Mouse (Mus musculus) stomach, embryonic 14.5 days (tissue): ENCODE measurements around the gene Med23. TPM values are rescaled to one million over a fixed set of nuclear protein-coding genes. Genes with fewer than 3 reads are reported as not detected.
A peak's percentile ranks its signal among the peaks of the same experiment; 100 is the strongest.

Experiments
- ATAC-seq: fragments of 200-750 bp; cut with Nextera tagmentation; 2 replicates; pipeline ENCODE4 v1.8.0; 2017; ENCODE audit warnings: low read depth, moderate TSS enrichment; ENCODE audit not compliant: insufficient number of reproducible peaks, insufficient read depth, low FRiP score
- H3K27ac ChIP-seq: fragments of 300-500 bp; sonication (generic); 2 replicates; pipeline ENCODE4 v1.5.1; 2014; ENCODE audit warnings: mild to moderate bottlenecking, low read length, moderate library complexity, mixed read lengths
- H3K27me3 ChIP-seq: fragments of 300-500 bp; sonication (generic); 2 replicates; pipeline ENCODE4 v1.6.1; 2014; ENCODE audit warnings: low read length, control low read depth, mixed read lengths; ENCODE audit not compliant: control insufficient read depth, insufficient read depth
- H3K36me3 ChIP-seq: fragments of 300-500 bp; sonication (generic); 2 replicates; pipeline ENCODE4 v1.6.1; 2014; ENCODE audit warnings: mild to moderate bottlenecking, control low read depth, low read length, moderate library complexity, mixed read lengths; ENCODE audit not compliant: control insufficient read depth, insufficient read depth
- H3K4me1 ChIP-seq: fragments of 300-500 bp; sonication (generic); 2 replicates; pipeline ENCODE4 v1.6.1; 2014; ENCODE audit warnings: low read length, control low read depth, mixed read lengths; ENCODE audit not compliant: control insufficient read depth, insufficient read depth
- H3K4me2 ChIP-seq: fragments of 300-500 bp; sonication (generic); replicated peaks from 2 replicates; pipeline ENCODE4 v1.6.1; 2014; ENCODE audit warnings: low read depth, low read length, control low read depth
- H3K4me3 ChIP-seq: fragments of 300-500 bp; sonication (generic); 2 replicates; pipeline ENCODE4 v1.5.1; 2014; ENCODE audit warnings: low read depth, low read length, control low read depth
- H3K9ac ChIP-seq: fragments of 300-500 bp; sonication (generic); replicated peaks from 2 replicates; pipeline ENCODE4 v1.6.1; 2014; ENCODE audit warnings: low read depth, mild to moderate bottlenecking, control low read depth, low read length, moderate library complexity, mixed read lengths
- H3K9me3 ChIP-seq: fragments of 300-500 bp; sonication (generic); 2 replicates; pipeline ENCODE4 v1.6.1; 2016; ENCODE audit warnings: low read depth, low read length, control low read depth; ENCODE audit not compliant: control insufficient read depth
- whole genome bisulfite sequencing: fragments of 180-500 bp; shearing (Covaris S2); extraction: QIAGEN DNeasy Blood & Tissue Kit; methylation state at CpG from one replicate; pipeline ENCODE4 v1.1.7; 2014; 5-methylcytosine and 5-hydroxymethylcytosine counted together
- polyA plus RNA-seq: library from polyadenylated mRNA; unstranded; fragments of >200 nt; fragmentation: Nextera tagmentation; extraction: Ambion mirVana; gene quantifications from 2 replicates; pipeline ENCODE4 v1.2.1, GENCODE M21; 2014

The Med23 gene
- polyA plus RNA-seq, result 29.1 and 30.9 TPM in 2 replicates

DNA sequence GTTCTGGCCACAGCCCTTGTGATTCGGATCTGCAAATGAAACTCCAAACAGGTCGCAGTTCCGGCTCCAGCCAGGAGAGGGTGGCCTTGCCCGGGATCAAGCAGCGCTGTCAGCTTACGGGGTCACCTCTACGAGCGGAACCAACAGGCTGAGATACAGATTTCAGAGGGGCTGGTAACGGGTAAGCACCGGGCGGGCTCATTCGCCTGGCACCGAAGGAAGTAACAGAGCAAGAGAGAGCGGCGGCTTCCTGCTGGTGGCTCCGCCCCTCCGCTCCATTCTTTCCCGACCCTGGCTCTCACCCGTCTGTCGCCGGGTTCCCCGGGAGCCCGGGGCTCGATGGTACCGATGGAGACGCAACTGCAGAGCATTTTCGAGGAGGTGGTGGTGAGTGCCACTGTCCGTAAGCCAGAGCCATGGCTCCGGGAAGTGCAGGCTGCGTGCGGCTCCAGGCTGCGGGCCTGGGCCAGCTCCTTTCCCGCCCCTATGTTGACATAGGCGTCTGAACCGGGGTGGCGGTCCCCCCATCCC is at the start of gene Med23:
Gene Med23, plus strand, starts transcription at position 227 of the 531 bp plus-strand sequence.
- Histone ChIP-seq H3K27me3 (no peaks in the 10 kb centered on the region), H3K36me3 (peaks cover 27% of the 10 kb centered on the region), H3K4me2 (peak within 1 kb of the TSS; percentile 55), H3K9ac (peak within 1 kb of the TSS; percentile 76), H3K4me3 (peak within 1 kb of the TSS; percentile 91), H3K27ac (no peak within 1 kb of the TSS; the same call in 1 of the 2 replicates), H3K4me1 (no peaks in the 10 kb centered on the region), H3K9me3 (no peaks in the 10 kb centered on the region)
- WGBS, result 0% methylated on average over 36 of the region's 36 CpGs
- ATAC-seq, result peak; percentile 99

- ATAC-seq, result no peak
- WGBS, result 60% methylated on average over 4 of the region's 4 CpGs
- H3K27me3 ChIP-seq, result no peaks in the 10 kb centered on the region
These were observed 47.7 kb upstream of the Med23 start for GRCm38 (mm10) chr10:24821990-24822676.

DNA sequence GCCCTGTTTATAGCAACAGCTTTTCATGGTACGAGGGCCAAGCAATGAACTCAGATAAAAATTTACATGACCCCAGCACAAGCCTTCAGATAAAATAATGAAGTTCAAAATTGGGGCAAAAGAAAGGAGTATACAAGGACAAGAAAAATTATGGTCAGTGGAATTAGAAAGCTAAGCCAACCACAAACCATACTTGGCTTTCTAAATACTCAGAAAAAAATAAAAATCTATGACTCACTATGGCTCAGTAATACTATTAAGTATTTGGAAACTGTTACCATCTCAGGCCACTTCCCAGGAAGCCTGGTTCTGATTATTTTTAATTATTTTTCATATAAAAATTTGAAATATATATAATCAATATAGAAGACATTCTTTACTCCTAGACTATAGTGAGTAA is 46.9 kb upstream of the Med23 start:
- WGBS, result 35% methylated on average over 1 of the region's 1 CpGs
- Histone ChIP-seq H3K36me3 (no peaks in the 10 kb centered on the region), H3K27me3 (no peaks in the 10 kb centered on the region), H3K4me1 (peaks cover 5% of the 10 kb centered on the region; the same call in 1 of the 2 replicates), H3K4me3 (no peak overlapping the region), H3K4me2 (no peak overlapping the region), H3K9me3 (no peaks in the 10 kb centered on the region), H3K27ac (no peak overlapping the region), H3K9ac (no peak overlapping the region)
- no peak for ATAC-seq

More at GRCm38 (mm10) chr10:24821990-24822676, 47.7 kb upstream of the Med23 start:
- Histone ChIP-seq H3K9me3 (no peaks in the 10 kb centered on the region), H3K4me1 (peaks cover 5% of the 10 kb centered on the region; the same call in 1 of the 2 replicates), H3K4me3 (no peak overlapping the region), H3K9ac (no peak overlapping the region), H3K36me3 (no peaks in the 10 kb centered on the region), H3K4me2 (no peak overlapping the region), H3K27ac (no peak overlapping the region)

GRCm38 (mm10) chr10:24823265-24823664 is 46.5 kb upstream of the Med23 start:
- H3K27ac ChIP-seq, result peak overlapping the region; percentile 74
- H3K4me3 ChIP-seq, result no peak overlapping the region
- no peak overlapping the region for H3K9ac ChIP-seq
- H3K9me3 ChIP-seq, result no peaks in the 10 kb centered on the region
- H3K36me3 ChIP-seq, result no peaks in the 10 kb centered on the region
- 33% methylated on average over 1 of the region's 1 CpGs for WGBS
- peaks cover 5% of the 10 kb centered on the region; the same call in 1 of the 2 replicates for H3K4me1 ChIP-seq
- H3K4me2 ChIP-seq, result no peak overlapping the region
- ATAC-seq, result no peak
- H3K27me3 ChIP-seq, result no peaks in the 10 kb centered on the region

DNA sequence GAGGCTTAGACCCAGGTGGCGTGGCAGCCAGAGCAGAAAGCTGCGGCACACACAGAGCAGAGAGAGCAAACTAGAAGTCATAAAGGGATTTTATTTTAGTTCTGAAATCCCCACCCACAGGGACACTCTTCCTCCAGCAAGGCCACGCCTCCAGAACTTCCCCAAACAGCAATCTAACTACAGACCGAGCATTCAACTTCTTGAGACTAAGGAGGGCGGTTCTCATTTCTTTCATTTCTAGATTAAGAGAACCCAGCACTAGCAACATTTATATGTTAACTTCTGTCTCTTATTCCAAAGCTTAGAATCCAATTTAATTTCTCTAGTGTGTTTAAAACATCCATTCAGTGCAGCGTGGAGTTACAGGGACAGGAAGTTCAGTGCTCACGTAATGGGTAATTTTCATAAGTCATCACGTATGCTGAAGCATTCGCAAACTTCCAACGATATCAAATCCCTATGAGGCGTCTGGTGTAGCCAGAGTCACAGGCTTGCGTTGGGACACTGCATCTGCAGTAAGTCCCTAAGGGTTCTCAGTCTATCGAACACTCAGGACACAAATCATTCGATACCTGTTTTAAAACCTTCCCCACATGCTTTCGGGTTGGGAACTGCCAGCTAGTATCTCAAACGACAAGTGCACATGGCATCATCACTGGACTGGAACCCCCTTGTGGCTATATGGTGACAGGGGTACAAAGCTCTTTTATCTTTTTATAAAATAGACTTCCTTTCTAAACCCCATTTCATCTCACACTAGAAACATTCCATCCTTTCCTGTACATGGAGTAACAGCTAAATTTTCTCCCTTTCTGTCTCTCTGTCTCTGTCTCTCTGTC is 45.9 kb upstream of the Med23 start:
- H3K4me2 ChIP-seq, result no peak overlapping the region
- peak overlapping the region; percentile 74 for H3K27ac ChIP-seq
- no peak overlapping the region for H3K4me3 ChIP-seq
- 63% methylated on average over 16 of the region's 16 CpGs for WGBS
- H3K9me3 ChIP-seq, result no peaks in the 10 kb centered on the region
- no peak overlapping the region for H3K9ac ChIP-seq
- no peaks in the 10 kb centered on the region for H3K27me3 ChIP-seq
- ATAC-seq, result peak; percentile 46; the same call in 1 of the 2 replicates
- H3K36me3 ChIP-seq, result no peaks in the 10 kb centered on the region
- H3K4me1 ChIP-seq, result peaks cover 5% of the 10 kb centered on the region; the same call in 1 of the 2 replicates

- no peak for ATAC-seq
- 88% methylated on average over 8 of the region's 8 CpGs for WGBS
These were observed 45.2 kb upstream of the Med23 start for GRCm38 (mm10) chr10:24824621-24825020.

GRCm38 (mm10) chr10:24825456-24826081 is 44.2 kb upstream of the Med23 start:
- H3K36me3 ChIP-seq, result no peaks in the 10 kb centered on the region
- 76% methylated on average over 7 of the region's 7 CpGs for WGBS

More at GRCm38 (mm10) chr10:24824621-24825020, 45.2 kb upstream of the Med23 start:
- Histone ChIP-seq H3K27me3 (no peaks in the 10 kb centered on the region), H3K4me3 (no peak overlapping the region), H3K36me3 (no peaks in the 10 kb centered on the region), H3K4me1 (peaks cover 5% of the 10 kb centered on the region; the same call in 1 of the 2 replicates), H3K27ac (no peak overlapping the region), H3K9me3 (no peaks in the 10 kb centered on the region), H3K4me2 (no peak overlapping the region), H3K9ac (no peak overlapping the region)

GRCm38 (mm10) chr10:24826130-24826529 is 43.7 kb upstream of the Med23 start:
- Histone ChIP-seq H3K9ac (no peak overlapping the region), H3K27me3 (no peaks in the 10 kb centered on the region), H3K4me2 (no peak overlapping the region), H3K27ac (no peak overlapping the region), H3K36me3 (no peaks in the 10 kb centered on the region), H3K9me3 (no peaks in the 10 kb centered on the region), H3K4me1 (peaks cover 5% of the 10 kb centered on the region; the same call in 1 of the 2 replicates), H3K4me3 (no peak overlapping the region)
- WGBS, result 44% methylated on average over 6 of the region's 6 CpGs
- ATAC-seq, result no peak

More at GRCm38 (mm10) chr10:24825456-24826081, 44.2 kb upstream of the Med23 start:
- Histone ChIP-seq H3K4me3 (no peak overlapping the region), H3K9me3 (no peaks in the 10 kb centered on the region), H3K27me3 (no peaks in the 10 kb centered on the region), H3K4me2 (no peak overlapping the region), H3K4me1 (peaks cover 5% of the 10 kb centered on the region; the same call in 1 of the 2 replicates), H3K27ac (no peak overlapping the region), H3K9ac (no peak overlapping the region)
- ATAC-seq, result no peak
